ENCODE assay signal across 8 mouse cellular contexts in the genomic region with DNA sequence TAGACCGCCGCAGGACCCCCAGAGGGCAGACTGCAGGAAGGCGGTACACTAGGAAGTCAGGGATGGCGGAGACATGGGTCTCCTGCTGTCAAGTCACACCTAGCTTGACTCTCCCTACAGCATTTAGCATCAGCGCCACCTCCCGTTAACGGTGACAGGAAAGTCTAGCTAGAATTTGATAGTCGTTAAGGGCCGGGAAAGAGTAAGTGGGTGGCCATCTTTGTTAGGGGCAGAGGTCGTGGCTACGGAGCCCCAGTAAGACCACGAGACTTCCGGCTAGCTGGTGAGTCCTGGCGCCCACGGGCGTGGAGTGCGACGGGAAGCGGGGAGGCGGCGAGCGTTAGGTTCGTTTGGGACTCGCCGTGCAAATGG. TPM values are rescaled to one million over a fixed set of nuclear protein-coding genes. Genes with fewer than 3 reads are reported as not detected.
DNase-seq lines count a peak whose midpoint lies in the region; ATAC-seq and TF ChIP-seq lines count a peak whose summit lies in the region.

A gene (plus strand): TSS at position 286 of the 372 bp plus-strand sequence.
A gene (plus strand): TSS at position 302 of the 372 bp plus-strand sequence.

- peak; percentile 85 to 87 for ATAC-seq in hematopoietic stem cell, adult 5-6 weeks (replicated peaks in 1 of 2; ENCODE audit: insufficient read depth in 1 of 2, low FRiP score in 2 of 2, low TSS enrichment in 1 of 2, low read depth in 1 of 2, poor library complexity in 2 of 2, severe bottlenecking in 2 of 2)
- peak; percentile 88 for ATAC-seq in lung, embryonic 14.5 days (ENCODE audit: insufficient read depth)

- no peaks in the 10 kb centered on the region for H3K9me3 ChIP-seq in lung, embryonic 14.5 days (ENCODE audit: low read depth, low read length)

- peak within 1 kb of the TSS; percentile 80 for H3K27ac ChIP-seq in lung, embryonic 14.5 days (ENCODE audit: low read depth)

- TF ChIP-seq CTCF in lung, embryonic 14.5 days (IDR thresholded peaks at IDR 0.05; ENCODE audit: low read depth): peak; percentile 65

- H3K4me1 ChIP-seq in lung, embryonic 14.5 days (ENCODE audit: insufficient read depth): peaks cover 7% of the 10 kb centered on the region; the same call in 1 of the 2 replicates

- peak within 1 kb of the TSS; percentile 80 for H3K4me3 ChIP-seq in lung, embryonic 14.5 days (ENCODE audit: low read depth, low read length)

- 0 out of 2 replicates have a peak, but pooled peaks cover 3% of the 10 kb centered on the region for H3K36me3 ChIP-seq in lung, embryonic 14.5 days (ENCODE audit: insufficient read depth)

- WGBS in lung, embryonic 14.5 days: 2% methylated on average over 25 of the region's 25 CpGs

- H3K9ac ChIP-seq in lung, embryonic 14.5 days: peak within 1 kb of the TSS; percentile 76

- H3K27me3 ChIP-seq in lung, embryonic 14.5 days (ENCODE audit: insufficient read depth, low read length): no peaks in the 10 kb centered on the region

- DNase-seq in MN1 (ENCODE audit: low spot score): peak; percentile 81
- DNase-seq in cerebellum, adult 9-10 months: peak; percentile 94
- peak; percentile 79 for DNase-seq in forelimb bud, embryonic 11.5 days (ENCODE audit: low read depth, low spot score)
- DNase-seq in layer of hippocampus, adult 8-10 months (ENCODE audit: low spot score in 2 of 2): peak; percentile 92
- peak; percentile 91 for DNase-seq in lung, embryonic 14.5 days
- peak; percentile 87 for DNase-seq in ovary, adult 18-20 months (ENCODE audit: low spot score)
- DNase-seq in thymus, postnatal 0 days (ENCODE audit: low spot score): peak; percentile 92

- H3K4me2 ChIP-seq in lung, embryonic 14.5 days: peak within 1 kb of the TSS; percentile 100

RNA-seq across cellular contexts. Expression of the first gene that starts in this region (rescaled TPM):
- total RNA-seq in hematopoietic stem cell, adult 5-6 weeks (2017): 0.45 and 2.3 TPM in 2 replicates
- total RNA-seq in layer of hippocampus, adult 8-10 months (2022): 10 to 100 TPM in 1 of 4 experiments, 1 to 10 TPM in 3; 6.6 to 13.8 (median 8.9) TPM
- 2.6 and 3.0 TPM in 2 replicates for polyA plus RNA-seq in lung, embryonic 14.5 days (2014; fragmentation: Nextera tagmentation; extraction: Ambion mirVana)
- 2.4 and 2.8 TPM in 2 replicates for polyA plus RNA-seq in thymus, postnatal 0 days (2015; fragmentation: Nextera tagmentation; extraction: Ambion mirVana)

RNA-seq across cellular contexts. Expression of the second gene that starts in this region (rescaled TPM):
- 2.4 and 4.1 TPM in 2 replicates for total RNA-seq in hematopoietic stem cell, adult 5-6 weeks (2017)
- 1 to 10 TPM; 7.5 to 9.1 (median 8.5) TPM for total RNA-seq in layer of hippocampus, adult 8-10 months (2022)
- polyA plus RNA-seq in lung, embryonic 14.5 days (2014; fragmentation: Nextera tagmentation; extraction: Ambion mirVana): 2.3 and 2.9 TPM in 2 replicates
- polyA plus RNA-seq in thymus, postnatal 0 days (2015; fragmentation: Nextera tagmentation; extraction: Ambion mirVana): 2.4 and 2.7 TPM in 2 replicates

Comparison
In these comparisons a context has a peak if more than half of its experiments do, and no peak if none do; other contexts are left out.
1. Peak in every context shown above with its lines: DNase-seq, ATAC-seq, H3K4me3 ChIP-seq and H3K27ac ChIP-seq.